Mouse (Mus musculus) MEL (cell line): ENCODE measurements around the gene Hax1.

Experiments
- GATA1 ChIP-seq: IDR thresholded peaks from 2 replicates; pipeline ENCODE4 v1.6.1; 2011; ENCODE audit warnings: low read depth, low read length, improper control_type of control experiment
- MAFK ChIP-seq: IDR thresholded peaks from 2 replicates; pipeline ENCODE4 v1.6.1; 2011; ENCODE audit warnings: low read depth, mild to moderate bottlenecking, low read length, improper control_type of control experiment, borderline replicate concordance
- MEF2A ChIP-seq: IDR thresholded peaks from 2 replicates; pipeline ENCODE4 v1.6.1; 2014; ENCODE audit warnings: low read depth, mild to moderate bottlenecking, inconsistent platforms, low read length, improper control_type of control experiment; ENCODE audit not compliant: poor library complexity, insufficient replicate concordance, severe bottlenecking; ENCODE audit errors: extremely low read depth

GRCm38 (mm10) chr3:89999830-90000229 is 1.2 kb upstream of the Hax1 start:
- TF ChIP-seq GATA1 (no peak), MEF2A (no peak), MAFK (no peak)
